Mouse (Mus musculus): ENCODE results near the gene Csn1s2b. TPM values are rescaled to one million over a fixed set of nuclear protein-coding genes. Genes with fewer than 3 reads are reported as not detected.

The Csn1s2b gene
- not detected in 2 replicates for polyA plus RNA-seq (2012; rRNA removed)

DNA sequence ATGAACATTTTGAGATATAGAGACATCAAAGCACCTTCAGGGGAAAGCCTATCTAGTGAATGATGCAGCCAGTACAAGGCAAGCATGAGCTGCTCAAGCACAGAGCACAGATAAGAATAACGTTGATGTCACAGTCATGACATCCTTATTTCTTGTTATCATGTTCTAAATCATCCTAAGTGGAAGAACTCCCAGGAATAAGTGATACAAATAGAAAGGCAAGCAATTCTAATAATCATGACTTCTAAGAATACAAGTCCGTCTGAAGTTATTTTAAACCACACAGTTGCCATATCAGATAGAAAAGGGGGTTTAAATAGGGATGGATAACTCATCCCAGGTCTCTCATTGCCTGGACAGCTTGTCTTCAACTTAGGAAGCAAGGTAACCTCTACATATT lies at the start of gene Csn1s2b:
TSS of gene Csn1s2b (plus strand) at position 301 of the 400 bp plus-strand sequence.

GRCm38 (mm10) chr5:87774267-87774666 lies 33.6 kb upstream of the Csn1s2b start, which contains the start of gene Csn1s2a:
Gene Csn1s2a (plus strand): TSS chr5:87774567.

DNA sequence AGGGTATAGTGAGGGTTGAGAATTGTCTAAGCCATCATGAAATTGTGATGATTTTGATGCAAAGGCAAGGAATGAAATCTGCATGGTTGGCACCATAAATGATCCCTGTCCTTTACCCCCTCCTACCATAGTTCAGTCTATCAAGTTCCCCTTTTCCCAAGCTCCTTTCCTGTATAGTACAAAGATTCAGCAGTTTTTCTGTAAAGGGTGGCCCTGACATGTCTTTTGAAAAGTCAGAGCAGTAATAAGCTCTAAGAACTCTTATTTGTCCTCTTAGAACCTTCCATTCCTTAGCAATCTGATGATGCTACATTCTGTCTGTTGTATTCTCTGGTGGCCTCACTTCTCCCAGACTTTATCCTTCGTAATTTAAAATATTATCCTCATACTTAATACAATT lies 17.5 kb downstream of the Csn1s2b start, which contains the start of gene Prr27:
TSS of gene Prr27 (plus strand) at position 301 of the 400 bp plus-strand sequence.

Other genes with a start within 250 kb of the Csn1s2b start
- 8.2 and 9.0 TPM in 2 replicates for gene Sult1d1, start 239.1 kb upstream of the Csn1s2b start, polyA plus RNA-seq (2012; rRNA removed)
- gene Sult1e1, start 216.5 kb upstream of the Csn1s2b start, polyA plus RNA-seq (2012; rRNA removed), result not detected in 2 replicates
- not detected in 2 replicates for gene Csn1s1, start 141.9 kb upstream of the Csn1s2b start, polyA plus RNA-seq (2012; rRNA removed)
- not detected in 2 replicates for gene Csn2, start 108.5 kb upstream of the Csn1s2b start, polyA plus RNA-seq (2012; rRNA removed)
- gene Csn1s2a, start 33.5 kb upstream of the Csn1s2b start, polyA plus RNA-seq (2012; rRNA removed), result not detected in 2 replicates
- not detected in 2 replicates for gene Prr27, start 17.6 kb downstream of the Csn1s2b start, polyA plus RNA-seq (2012; rRNA removed)
- gene Odam, start 76.9 kb downstream of the Csn1s2b start, polyA plus RNA-seq (2012; rRNA removed), result not detected in 2 replicates
- gene Csn3, start 117.5 kb downstream of the Csn1s2b start, polyA plus RNA-seq (2012; rRNA removed), result not detected in 2 replicates
- not detected in 2 replicates for gene 2310003L06Rik, start 161.4 kb downstream of the Csn1s2b start, polyA plus RNA-seq (2012; rRNA removed)
- gene Gm28434, start 161.4 kb downstream of the Csn1s2b start, polyA plus RNA-seq (2012; rRNA removed), result not detected in 2 replicates
- gene Cabs1, start 171.4 kb downstream of the Csn1s2b start, polyA plus RNA-seq (2012; rRNA removed), result not detected in 2 replicates
- not detected in 2 replicates for gene Smr3a, start 194.5 kb downstream of the Csn1s2b start, polyA plus RNA-seq (2012; rRNA removed)